Mouse (Mus musculus): ENCODE measurements around the gene Klf5.

The Klf5 gene

DNA sequence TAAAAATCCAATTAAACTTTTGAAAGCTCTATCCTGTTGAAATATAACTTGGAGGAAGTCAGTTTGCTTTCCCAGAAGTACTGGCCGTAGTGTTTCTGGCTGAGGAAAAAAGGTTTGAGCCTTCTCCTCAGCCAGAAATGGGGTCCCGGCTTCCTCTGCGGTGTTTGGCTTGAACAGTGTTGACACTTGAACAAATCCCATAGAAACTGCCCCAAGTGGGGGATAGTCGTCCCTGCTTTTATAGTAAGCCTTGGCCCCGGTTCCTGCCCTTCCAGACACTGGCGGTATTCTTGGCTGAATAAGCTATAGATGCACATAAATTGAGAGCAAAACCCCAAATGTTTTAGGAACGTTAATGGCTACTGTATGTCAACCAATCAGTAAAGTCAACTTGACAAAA, 11.9 kb downstream of the Klf5 start:
- DNase-seq (ENCODE audit: low read depth): no peak

GRCm38 (mm10) chr14:99313062-99313461, 14.6 kb downstream of the Klf5 start:
- no peak for DNase-seq (ENCODE audit: low read depth)

DNA sequence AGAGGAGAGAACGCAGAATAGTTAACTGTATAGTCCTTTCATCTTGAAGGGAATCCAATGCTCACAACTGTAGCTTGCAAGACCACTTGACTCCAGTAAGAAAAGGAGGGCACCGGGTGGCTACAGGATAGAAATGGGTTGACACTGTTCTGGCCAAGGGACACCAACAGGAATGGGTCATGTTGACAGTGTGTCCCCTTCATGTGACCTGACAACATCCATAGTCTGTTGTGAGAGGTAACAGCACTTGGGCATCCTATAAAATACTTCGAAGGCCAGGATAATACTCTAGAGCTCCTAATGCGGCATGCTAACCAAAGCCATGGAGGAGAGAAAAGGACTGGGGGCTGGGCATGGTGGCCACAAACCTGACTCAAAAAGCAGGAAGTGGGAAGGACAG, 17.8 kb downstream of the Klf5 start:
- DNase-seq (ENCODE audit: low read depth): no peak

DNA sequence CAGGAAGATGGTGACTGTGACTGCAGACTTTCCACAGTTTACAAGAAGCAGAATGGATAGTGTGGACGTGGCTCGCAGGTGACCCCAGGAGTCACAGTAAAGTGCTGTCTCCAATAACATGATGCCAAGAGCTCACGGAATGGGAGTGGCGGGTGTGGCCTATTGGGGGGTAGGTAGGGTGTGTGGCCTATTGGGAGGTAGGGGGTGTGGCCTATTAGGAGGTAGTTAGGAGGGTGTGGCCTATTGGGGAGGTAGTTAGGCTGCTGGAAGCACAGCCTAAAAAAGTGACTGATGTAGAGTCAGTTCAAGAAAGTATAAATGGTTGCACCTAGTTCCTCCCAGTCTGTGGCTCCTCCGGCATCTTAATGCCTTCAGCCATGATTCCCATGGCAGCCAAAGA, 22.2 kb downstream of the Klf5 start:
- DNase-seq (ENCODE audit: low read depth): no peak

DNA sequence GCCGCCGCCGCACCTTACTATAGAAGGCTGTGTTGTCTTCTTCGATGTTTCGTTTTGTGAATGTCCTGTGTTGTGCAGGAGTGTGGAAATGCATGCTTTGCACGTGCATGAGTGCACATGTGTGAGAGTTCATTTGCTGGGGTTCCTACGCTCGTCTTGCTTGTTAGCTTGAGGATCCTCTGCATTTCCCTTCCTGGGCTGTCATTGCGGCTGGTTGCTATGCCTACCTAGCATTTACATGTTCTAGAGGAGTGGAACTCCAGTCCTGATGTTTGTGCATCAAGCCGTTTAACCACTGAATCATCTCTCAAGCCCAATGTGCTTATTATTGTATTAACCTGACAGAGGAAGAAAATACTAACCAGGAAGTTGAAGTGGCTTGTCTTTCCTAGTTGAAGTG, 24.9 kb downstream of the Klf5 start:
- DNase-seq (ENCODE audit: low read depth): no peak

GRCm38 (mm10) chr14:99324523-99324922, 26.0 kb downstream of the Klf5 start:
- DNase-seq (ENCODE audit: low read depth): no peak

- no peak for DNase-seq (ENCODE audit: low read depth)
These were observed 27.3 kb downstream of the Klf5 start for GRCm38 (mm10) chr14:99325597-99326472.

- no peak for DNase-seq (ENCODE audit: low read depth)
These were observed 38.1 kb downstream of the Klf5 start for GRCm38 (mm10) chr14:99336598-99336997.

- no peak for DNase-seq (ENCODE audit: low read depth)
These were observed 40.5 kb downstream of the Klf5 start for GRCm38 (mm10) chr14:99339021-99339420.

- no peak for DNase-seq (ENCODE audit: low read depth)
These were observed 41.4 kb downstream of the Klf5 start for GRCm38 (mm10) chr14:99339681-99340522.

DNA sequence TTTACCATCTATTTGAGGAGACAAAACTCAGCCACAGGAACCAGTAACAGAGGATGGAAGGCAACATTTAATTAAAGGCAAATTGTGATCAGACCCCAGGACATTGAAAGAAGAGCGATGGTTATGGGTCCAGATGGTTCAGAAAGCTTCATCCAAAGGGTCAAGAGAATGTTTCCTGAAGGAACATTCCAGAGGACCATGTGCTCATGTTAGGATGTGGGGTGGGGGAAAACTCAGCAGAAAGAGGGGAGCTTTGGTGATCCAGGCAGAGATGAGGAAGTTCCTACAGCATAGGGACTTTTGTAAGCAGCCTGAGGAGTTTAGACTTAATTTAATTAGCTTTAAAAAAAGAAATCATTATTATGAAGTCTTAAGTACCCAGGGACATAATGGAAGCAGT, 42.2 kb downstream of the Klf5 start:
- no peak for DNase-seq (ENCODE audit: low read depth)

DNA sequence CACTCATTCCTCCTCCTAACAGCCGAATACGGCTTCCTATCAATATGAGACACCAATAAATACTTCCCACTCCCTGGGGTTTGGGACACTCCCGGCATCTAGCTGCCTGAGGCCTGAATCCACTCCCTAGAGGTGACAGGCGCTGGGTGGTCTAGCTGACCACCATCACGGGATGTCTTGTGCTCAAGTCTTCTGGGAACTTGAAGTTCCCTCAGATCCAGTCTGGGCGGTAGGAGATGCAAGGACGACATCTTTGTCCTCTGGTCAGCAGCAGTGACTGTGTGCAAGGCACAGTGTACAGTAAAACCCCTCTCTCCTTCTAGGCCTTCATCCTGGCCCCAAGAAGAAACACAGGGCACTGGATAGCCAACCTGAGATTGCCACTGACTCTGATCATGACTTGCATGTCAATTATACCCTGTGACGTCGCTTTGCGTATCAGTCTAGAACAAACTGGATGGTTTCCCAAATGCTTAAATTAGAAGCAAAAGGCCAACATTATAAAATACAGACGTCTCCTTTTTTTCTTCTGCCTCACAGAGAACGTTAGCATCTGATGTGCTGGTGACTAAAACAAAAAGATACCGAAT, 49.8 kb downstream of the Klf5 start:
- DNase-seq (ENCODE audit: low read depth): no peak

GRCm38 (mm10) chr14:99349606-99350005, 51.1 kb downstream of the Klf5 start:
- no peak for DNase-seq (ENCODE audit: low read depth)

GRCm38 (mm10) chr14:99352989-99353388, 54.5 kb downstream of the Klf5 start:
- no peak for DNase-seq (ENCODE audit: low read depth)

DNA sequence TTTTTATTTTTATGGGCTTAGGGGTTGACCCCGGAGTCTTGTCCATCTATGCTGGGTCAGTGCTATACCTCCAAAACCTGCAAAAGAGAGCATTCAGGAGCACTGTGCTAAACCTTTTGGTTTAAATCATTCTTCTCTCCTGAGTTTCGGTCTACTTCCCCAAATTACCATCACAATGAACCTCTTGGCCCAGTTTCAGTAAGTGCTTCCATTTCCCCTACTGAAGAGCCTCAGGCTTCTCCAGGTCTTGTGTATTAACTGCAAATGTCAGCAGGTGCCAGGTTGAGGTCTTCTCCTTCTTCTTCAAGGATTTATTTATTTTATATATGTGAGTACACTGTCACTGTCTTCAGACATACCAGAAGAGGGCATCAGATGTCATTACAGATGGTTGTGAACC, 55.6 kb downstream of the Klf5 start:
- no peak for DNase-seq (ENCODE audit: low read depth)

- DNase-seq (ENCODE audit: low read depth): no peak
These were observed 56.5 kb downstream of the Klf5 start for GRCm38 (mm10) chr14:99354761-99355609.

- no peak for DNase-seq (ENCODE audit: low read depth)
These were observed 57.0 kb downstream of the Klf5 start for GRCm38 (mm10) chr14:99355610-99355870.

GRCm38 (mm10) chr14:99362956-99363355, 64.5 kb downstream of the Klf5 start:
- DNase-seq (ENCODE audit: low read depth): no peak

DNA sequence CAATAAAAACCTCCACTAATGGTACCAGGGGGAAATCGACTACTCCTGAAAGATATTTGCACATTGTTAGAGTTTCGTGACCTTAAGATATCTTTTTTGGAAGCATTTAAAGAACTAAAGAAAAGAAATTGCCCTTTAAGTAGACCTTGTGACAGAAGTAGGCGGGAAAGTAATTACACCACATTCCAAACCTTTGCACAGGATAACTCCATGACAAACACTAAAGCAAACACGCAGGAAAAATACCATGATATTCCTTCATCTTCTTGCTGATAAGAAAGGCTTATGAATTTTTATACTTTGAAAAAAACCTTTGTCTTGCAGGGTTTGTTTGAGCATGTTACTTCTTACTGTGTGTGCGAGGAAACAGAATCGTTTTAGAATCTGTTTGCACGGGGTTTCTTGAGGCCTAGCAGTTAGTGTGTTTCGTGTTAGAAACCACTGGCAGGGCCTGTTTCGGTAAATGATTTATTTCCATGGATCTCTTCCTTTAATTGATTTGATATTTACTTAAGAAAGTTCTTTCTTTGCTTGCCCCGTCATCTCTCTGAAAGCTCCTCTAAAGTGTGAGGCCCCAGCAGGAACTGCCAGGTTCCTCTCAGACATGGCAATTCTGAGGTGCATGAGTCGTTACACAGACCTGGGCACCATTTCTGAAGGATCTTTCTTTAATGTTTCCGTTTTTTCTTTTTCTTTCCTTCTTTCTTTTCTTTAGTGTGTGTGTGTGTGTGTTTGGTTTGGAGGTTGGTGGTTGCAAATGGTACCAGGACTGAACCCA, 65.7 kb downstream of the Klf5 start:
- DNase-seq (ENCODE audit: low read depth): no peak
